Mouse (Mus musculus) induced T-regulatory cell, adult 2 months (primary cell): ENCODE measurements around the gene Card19.

Source experiments
- DNase-seq: peaks from one replicate; pipeline ENCODE4 v3.0.0-alpha.2; 2012; ENCODE audit warnings: low read depth

Gene Card19

DNA sequence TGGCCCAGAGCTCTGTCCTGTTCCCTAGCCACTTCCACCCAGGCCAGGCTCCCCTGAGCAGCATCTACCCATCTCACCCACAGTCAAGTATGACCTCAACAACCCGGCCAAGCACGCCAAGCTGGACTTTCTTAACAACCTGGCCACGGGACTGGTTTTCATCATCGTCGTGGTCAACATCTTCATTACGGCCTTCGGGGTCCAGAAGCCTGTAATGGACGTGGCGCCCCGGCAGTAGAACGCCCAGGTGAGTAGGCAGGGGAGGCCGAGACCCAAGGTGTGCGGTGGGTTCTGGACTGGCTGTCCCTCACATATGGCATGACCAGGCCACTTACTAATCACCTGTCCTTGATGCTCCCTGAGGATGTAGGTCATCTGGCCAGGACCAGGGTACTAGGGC is 21.0 kb downstream of the Card19 start:
- no peak for DNase-seq

DNA sequence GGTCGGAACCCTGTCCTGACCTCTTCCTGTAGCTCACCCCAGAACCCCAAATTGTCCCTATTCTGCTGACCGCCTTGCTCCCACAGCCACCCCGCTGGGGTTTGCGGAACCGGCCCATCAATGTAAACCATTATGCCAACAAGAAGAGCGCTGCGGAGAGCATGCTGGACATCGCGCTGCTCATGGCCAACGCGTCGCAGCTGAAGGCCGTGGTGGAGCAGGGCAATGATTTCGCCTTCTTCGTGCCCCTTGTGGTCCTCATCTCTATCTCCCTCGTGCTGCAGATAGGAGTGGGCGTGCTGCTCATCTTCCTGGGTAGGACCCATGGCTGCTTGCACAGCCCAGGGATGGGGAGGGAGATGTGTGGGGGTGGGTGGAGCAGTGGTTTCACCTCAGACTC is 22.2 kb downstream of the Card19 start:
- no peak for DNase-seq

DNA sequence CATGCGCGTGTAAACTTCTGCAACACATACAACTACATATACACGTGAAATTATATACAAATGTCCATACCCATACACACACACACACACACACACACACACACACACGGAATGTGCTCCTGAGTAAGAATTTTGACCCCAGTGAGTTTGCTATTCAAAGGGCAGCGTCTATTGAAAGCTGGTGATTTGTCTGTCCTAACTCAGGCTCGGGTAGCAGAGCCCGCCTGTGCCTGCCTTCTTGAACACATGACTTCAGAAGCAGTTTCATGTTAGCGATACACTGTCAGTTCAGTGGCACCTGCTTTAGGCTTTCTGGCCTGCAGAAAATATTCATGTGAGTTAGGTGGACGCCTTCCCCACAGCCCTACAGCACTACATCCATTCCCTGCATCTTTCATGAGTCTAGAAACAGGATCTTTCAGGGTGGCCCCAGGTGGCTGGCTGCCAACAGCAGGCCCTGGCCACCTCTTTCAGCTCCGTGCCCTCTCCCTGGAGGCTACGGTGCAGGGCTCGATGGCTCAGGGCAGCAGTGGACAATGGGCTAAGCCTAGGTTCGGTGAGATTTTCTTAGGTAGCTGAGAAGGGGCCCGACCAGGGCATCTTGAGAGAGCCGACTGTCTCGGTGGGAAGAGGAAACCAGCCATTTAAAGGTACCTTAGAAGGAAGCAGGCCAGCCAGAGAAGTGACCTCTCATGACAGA is 23.5 kb downstream of the Card19 start:
- DNase-seq: no peak

DNA sequence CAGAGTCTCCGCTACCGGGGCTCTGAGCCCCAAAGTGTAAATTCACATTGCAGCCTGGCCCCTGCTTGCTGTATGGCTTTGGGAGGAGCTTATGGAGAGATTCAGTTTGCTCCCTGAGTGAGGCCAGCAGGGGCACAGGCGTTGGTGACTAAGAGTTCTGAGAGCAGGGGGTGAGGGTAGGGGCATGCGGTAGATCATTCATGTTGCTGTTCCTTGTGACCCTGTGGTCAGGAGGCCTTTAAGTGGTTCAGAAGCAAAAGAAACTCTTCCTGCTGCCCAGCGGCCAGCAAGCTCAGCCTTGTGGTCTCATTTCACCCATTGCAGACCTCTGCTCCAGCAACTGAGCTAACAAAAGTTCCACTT is 24.2 kb downstream of the Card19 start:
- no peak for DNase-seq

DNA sequence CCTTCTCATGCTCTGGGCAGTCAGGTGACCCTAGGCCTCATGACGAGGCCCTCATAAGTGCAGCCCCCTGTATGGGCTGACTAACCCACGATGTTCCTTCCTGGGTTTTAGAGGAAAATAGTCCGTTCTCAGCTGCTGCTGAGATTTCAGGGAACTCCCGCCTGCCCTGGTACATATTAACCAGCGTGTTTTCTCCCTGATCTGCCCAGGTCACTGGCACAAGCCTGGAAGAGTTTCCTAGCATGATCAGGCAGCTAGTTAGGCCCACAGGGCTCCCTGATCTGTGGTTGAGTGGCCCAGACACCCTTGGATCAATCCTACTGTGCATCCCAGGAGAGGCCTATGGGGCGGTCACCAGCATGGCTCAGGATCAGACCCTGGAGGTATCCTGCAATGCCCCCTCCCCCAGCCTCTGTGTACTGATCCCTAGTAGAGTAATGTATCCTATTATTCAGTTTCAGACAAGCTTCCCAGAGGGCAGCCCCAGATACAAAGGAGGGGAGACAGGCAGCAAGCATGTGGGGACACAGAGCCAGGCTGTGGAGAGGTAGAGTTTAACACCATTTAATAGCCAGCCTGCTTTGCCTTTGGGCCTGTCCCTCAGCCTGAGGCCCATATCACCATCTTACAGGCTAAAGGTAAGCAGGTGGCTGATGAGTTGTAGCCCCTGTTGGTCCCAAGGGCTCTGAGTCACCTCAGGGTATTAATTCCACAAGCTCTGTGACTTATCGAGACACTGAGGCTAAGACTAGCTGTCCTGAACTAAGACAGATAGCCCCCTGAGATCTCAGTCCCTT is 24.8 kb downstream of the Card19 start:
- DNase-seq: no peak

DNA sequence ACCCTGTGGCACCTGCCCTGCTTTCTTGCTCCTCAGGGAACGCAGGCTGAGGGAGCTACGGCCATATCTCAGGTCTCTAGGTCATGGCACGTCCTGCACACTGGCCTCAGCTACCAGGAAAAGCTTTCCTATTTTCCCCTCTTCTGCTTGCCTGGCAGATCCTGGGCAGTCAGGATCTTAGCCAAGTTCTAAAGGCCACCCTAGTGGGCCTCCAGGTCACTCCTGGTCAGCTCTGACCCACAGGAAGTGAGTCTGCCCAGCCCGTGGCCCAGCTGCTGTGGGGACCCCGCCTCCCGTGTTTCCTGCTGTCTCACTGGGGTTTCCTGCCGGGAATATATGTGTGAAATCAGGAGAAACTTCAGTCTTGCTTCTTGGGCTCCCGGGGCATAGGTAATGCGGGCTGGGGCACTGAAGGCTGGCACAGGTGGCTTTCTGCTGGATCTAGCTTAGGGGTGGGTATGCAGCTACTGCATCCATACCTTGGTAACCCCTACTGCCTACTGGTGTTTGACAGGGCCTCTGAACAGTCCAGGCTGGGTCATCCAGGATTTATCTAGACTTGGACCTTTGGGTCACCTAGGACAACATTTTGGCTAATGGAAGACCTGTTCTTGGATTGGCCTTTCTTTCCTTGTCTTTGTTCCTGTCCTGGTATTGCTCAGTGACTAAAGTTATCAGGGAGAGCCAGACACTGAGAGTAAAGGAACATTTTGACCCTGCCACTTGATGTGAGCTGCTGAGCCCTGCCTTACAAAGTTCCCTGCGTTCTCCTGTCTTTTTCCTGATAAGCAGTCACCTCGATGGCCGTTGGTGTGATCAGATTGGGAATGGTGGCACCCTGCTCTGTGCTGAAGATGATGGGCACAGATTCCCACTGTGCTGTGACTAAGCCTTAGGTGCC is 25.6 kb downstream of the Card19 start:
- no peak for DNase-seq

DNA sequence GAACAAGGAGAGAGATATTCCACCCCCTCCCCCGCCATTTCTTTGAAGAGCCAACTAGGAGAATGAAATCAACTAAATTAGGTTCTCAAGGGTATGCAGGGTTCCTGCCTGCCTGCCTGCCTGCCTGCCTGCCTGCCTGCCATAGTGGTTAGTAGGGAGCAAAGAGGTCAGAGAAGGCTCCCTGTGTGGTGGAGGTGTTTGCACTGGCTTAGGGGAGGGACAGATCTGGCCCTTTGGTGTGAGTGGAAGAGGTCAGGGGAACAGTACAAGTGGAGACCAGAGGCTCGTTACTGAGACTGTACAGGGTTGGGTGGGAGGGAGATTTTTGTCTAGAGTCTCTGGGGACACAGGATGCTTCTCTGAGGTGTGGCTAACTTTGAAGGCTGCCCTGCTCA is 26.9 kb downstream of the Card19 start:
- DNase-seq: no peak

DNA sequence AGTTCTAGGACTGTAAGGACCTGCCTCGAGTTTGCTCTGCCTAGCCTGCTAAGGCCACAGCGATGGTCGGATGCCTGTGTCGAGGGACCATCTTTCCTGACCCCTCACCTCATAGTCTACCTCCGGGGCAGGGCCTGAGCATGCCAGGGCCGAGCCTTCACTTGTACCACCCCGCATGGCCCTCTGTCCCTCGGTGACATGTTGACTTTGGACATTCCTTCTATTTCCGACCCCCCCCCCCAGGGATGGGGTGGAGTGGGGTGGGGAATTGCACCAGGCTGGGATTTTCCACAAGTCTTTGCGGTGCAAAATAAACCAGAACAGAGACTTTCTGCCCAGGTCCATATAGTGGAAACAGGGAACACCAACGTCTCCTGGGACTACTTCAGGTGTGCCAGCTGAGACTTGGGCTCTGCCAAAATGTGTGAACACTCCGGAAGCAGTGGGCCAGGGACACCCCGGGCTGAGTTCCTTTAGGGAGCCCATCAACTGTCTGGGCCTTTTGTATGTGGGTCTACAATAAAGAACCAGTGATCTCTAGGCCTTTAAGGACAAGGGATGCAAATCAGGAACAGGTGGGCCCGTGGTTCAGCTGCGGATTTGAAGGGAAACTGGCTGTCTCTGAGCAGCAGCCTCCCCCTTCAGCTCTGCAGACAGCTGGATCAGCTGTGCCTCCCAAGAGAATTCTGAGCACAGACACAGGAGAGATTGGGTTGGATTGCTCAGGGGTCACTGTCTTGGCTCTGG is 27.4 kb downstream of the Card19 start:
- no peak for DNase-seq

DNA sequence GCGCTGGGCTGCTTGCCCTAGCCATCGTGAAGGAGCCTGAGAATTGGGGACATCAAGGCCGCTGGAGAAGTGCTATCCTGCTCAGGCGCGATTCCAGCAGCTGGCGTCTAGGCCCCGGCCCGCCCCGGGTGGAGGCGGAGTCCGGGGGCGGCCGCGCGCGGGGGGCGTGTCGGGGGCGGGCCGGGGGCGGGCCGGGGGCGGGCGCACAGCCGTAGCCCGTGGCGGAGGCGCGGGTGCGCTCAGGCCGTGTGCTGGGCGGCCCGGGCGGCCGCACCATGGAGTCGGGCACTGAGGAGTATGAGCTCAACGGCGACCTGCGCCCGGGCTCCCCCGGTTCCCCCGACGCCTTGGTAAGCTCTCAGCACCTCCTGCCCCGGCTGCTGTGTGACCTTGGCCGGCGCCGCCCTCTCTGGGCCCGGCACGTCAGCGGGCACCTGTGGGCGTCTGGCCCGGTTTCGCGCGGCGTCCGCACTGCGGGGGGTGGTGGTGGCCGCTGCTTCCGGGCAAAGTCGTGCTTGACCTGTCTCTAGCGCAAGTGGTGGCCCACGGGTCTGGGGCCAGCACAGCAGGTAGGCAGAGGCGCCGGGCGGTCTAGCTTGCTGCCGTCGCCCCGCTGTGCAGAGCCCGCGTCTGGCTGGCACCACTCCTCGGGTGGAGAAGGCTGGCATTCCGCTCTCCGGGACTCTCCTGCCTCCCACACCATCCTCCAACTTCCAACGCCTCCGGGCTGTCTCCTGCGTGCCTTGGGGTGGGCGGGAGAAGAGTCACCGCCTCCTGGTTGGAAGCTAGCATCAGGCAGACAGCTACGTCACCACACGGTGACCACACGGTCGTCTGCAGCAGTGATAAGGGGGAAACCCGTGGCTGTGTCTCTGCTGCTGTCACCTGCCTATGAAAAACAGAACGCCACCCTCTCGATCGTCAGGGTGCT is 28.3 kb downstream of the Card19 start, which contains the start of gene Ninj1:
Ninj1 (plus strand) TSS at position 198 of the 931 bp plus-strand sequence.
- peak; percentile 94 for DNase-seq

DNA sequence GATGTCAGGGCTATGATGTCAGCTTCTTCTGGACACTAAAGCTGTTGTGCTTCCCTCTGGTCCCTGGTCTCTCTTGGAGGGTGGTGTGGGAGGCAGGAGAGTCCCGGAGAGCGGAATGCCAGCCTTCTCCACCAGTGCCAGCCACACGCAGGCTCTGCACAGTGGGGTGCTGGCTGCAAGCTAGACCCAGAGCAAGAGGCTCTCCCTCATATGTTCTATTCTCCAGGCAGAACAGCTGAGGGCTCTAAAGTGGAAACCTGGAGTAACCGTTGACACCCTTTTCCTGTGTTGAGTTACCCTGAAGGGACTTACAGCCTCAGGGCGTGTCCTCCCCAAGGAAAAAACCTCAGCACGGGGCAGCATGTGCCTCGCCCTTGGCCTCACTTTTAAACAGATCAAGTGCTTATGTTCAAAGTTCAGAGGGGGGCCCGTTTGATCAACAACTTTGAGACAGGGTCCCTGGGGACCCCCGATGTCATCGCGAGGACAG is 29.0 kb downstream of the Card19 start:
- DNase-seq: no peak

DNA sequence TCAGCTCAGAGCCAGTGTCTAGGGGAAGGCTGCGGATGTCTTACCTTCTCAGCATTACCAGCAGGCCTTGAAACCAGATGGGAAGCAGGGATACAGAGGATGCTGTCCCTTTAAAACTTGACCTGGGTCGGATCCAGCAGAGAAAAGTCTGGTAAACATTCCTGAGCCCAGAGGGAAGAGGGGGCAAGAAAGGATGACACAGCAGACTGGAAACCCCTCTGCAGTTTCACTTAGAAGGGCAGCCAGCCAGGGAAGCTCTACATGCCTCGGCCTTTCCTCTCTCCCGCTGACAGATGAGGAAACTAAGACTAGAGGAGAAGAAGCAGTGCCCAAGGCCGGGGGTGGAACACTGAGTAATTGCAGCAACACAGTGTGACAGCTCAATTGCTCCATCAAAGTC is 32.2 kb downstream of the Card19 start:
- DNase-seq: no peak

DNA sequence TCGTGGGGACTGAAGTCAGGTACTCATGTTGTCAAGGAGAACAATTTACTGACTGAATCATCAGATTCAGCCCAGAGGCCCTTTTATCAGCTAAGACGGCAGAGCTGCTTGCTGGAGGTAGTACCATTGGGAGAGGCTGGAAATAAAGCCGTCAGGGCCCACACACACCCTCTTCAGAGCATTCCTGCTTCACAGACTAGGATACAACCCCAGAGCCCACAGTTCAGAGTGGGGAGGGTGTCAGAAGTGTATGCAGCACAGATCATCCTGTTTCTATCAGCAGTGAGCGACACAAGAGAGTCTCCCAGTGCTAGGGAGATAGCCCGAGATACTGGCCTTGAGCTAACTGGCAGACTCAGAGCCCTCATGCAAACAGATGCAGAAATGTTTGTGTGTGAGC is 32.7 kb downstream of the Card19 start:
- DNase-seq: no peak

DNA sequence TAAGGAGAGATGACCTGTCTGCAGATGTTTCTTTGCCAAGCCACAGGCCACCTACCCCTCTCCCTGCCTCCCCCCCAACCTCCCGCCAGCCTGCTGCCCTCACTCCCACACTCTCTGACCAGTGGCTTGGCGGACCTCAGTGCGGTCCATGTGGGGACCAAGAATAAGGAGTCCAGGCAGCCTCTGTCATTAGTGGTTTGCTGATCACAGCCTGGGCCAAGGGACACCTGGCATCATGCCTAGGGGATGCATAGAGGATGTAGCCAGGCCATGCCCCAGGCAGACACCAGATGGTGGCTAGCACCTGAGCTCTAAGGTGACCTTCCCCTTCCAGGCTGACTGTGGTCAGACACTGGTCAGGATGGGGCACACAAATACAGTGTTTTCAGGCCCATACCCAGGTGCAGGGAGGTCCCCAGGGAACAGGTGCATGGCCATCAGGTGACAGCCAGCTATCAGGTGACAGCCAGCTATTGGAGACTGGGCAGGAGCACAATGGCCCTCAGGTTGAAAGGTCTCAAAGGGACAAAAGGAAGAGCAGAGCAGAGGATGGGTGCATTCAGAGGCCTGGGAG is 34.3 kb downstream of the Card19 start:
- DNase-seq: no peak

DNA sequence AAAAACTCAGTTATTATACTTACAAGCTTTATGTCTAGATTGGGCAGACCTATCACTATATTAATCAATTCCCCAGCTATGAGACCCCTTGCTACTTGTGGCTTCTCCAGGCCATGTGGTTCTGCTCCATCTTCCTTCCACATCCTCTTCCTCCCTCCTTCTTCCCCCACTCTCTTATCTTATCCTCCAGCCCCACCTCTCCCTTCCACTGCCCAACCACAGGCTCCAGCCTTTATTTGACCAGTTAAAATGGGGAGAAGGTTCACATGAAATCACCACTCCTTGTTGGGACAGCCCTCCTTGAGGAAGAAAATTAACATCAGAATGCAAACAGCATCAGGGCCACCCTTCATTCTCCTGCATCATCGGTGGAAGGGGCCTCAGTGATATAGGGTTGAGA is 35.1 kb downstream of the Card19 start:
- DNase-seq: no peak

DNA sequence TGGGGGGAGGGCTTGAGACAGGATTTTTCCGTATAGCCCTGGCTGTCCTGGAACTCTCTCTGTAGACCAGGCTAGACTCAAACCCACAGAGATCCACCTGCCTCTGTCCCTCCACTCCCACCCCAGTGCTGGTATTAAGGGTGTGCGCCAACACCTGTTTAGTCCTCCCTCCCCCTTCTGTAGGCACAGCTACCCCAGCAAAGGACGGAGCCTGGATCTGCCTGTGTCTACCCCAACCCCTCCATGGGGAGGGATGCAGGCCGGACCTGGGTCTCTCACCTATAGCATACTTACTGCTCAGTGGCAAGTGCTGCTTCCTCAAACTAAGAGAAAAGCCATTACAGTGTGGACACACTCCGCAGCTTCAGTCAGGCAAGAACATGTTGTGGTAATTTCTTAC is 35.6 kb downstream of the Card19 start:
- no peak for DNase-seq

DNA sequence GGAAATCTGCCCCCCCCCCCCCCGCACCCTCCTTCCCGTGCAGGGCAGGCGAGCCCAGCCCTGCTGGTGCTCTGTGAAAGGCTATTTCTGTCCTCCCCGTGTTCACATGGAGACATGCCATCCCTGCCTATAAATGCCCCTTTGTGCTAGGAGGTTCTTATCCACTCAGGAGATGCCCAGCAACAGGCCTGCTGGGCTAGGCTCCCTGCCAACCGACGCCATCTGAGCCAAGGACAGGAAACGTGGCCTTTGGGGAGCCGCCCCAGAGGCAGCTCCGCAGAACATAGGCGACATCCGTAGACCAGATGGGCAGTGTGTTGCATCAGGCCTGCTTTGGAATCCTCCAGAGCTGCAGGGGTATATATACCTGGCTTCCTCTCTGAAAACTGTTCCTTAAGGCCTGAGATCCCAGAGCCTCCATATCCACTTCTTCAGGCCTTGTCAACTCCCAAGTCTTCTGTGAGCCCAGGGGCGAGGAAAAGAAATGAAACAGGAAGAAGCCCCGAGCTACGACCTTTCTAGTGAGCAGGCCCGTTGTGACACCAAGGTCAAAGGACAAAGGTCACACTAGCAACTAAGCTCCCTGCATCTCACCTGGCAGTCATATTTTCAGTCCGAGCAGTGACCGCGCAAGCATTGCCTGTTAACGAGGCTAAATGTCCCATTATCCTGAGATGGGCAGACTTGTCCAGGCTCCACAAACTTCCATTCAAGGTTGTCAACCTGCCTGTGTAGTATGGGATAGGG is 36.8 kb downstream of the Card19 start:
- DNase-seq: no peak

DNA sequence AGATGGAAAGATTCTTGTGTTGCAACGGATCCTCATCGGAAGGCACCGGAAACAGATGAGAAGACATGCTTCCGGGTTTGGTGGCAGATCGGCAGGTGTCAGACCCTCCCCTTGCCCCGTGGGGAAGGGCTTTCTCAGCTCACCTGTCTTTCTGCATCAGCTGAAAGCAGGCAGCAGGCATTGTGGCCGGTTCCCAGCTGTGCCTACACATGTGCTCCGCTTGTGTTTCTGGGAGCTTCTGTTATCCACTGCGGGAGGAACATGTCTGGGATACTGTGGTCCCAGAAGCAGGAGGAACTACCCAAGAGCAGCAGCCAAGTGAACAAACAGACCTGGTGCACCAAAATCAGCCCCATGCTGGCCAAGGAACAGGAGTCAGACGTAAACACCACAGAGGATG is 40.3 kb downstream of the Card19 start:
- DNase-seq: no peak

DNA sequence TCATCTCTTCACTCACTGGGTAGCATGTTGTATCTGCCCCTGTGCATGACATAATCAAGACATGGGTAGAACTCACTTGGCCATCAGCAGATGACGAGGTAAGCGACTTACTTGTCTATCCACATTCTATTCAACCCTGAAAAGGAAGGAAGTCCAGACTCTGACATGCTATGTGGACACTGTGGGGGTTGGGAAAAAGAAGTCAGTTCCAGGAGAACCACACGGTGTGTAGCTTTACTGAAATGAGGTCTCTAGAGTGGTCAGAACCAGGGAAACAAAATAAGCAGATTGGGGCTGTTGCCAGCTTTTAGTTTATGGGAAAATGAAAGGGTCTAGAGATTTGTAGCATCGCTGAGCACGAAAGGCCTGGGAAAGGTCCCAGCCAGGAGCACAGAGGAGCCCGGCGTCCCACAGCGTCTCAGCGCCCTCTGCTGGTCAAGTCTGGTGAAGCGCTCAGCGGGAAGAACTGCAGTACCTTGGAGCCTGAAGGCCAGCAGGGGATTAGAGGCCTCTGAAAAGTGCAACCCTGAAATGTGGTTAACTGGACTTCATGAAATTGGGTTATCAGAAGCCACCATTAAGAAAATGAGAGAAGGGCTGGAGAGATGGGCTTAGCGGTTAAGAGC is 42.8 kb downstream of the Card19 start:
- peak; percentile 83 for DNase-seq

DNA sequence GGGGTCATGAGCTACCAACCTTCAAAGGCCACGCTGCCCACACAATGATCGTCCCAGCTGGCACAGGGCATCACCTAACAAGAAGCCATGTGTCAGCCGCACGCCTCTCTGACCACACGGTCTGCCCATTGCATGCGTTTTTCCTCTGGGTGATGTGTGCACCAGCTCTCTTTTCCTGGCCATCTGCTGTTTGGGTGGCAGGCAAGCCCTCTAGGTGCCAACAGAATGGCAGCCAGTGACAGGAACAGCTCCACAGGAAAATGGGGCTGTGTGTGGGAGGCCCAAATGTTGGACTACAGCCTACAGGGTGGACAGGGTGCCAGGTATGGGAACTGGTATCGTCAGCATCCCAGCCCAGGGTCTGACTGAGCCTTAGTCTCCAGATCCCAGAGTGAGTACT is 43.5 kb downstream of the Card19 start:
- no peak for DNase-seq
